Mouse (Mus musculus): ENCODE data around the gene Mlst8.
"Not testable (repeated sequence)": the region's sequence is repeated elsewhere in the genome, so short reads cannot be mapped to it uniquely, and the experiment has no call there.

- TF ChIP-seq CTCF (conservative IDR thresholded peaks at IDR 0.05 in 1 of 2, IDR thresholded peaks at IDR 0.05 in 1 of 2; ENCODE audit: low read depth in 2 of 2, low read length in 2 of 2); EP300 (IDR thresholded peaks at IDR 0.05; ENCODE audit: low read length): not testable (repeated sequence)
These were observed 53.6 kb downstream of the Mlst8 start for GRCm38 (mm10) chr17:24425326-24425725.

Measured in CH12.LX (cell line).